Mouse (Mus musculus): ENCODE results near the gene Mttp. TPM values are rescaled to one million over a fixed set of nuclear protein-coding genes. Genes with fewer than 3 reads are reported as not detected.
"Not testable (repeated sequence)": the region's sequence is repeated elsewhere in the genome, so short reads cannot be mapped to it uniquely, and the experiment has no call there.

Mttp gene
- polyA plus RNA-seq, 1 experiment from 2014 or later, result 10.0 TPM

DNA sequence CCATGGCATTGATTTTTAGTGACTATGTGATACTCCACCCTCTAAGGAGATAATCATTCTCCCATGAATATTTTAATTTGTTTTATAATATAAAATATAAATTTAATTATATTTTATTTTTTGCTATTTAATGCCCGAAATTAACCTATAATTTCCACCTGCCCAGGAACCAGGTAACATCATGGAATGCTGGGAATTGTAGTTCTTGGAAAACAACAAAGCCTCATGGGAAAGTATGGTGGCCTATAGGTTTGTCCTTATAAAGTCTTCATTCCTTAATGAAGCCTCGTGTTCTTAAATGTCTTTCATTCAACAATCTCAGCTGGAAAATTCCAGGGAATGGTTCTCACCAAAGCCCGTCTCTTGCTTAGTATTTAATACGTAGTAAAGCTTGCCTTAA, 10.3 kb upstream of the Mttp start:
- Histone ChIP-seq H3K27me3 (no peaks in the 10 kb centered on the region), H3K27ac (no peak overlapping the region), H3K9ac (no peak overlapping the region), H3K4me1 (replicated peaks) (no peaks in the 10 kb centered on the region), H3K4me3 (no peak overlapping the region), H3K9me3 (no peaks in the 10 kb centered on the region), H3K36me3 (peaks cover 11% of the 10 kb centered on the region), H3K4me2 (no peak overlapping the region)
- whole genome bisulfite sequencing, result 91% methylated on average over 4 of the region's 4 CpGs
- no peak for ATAC-seq (ENCODE audit: low FRiP score)

DNA sequence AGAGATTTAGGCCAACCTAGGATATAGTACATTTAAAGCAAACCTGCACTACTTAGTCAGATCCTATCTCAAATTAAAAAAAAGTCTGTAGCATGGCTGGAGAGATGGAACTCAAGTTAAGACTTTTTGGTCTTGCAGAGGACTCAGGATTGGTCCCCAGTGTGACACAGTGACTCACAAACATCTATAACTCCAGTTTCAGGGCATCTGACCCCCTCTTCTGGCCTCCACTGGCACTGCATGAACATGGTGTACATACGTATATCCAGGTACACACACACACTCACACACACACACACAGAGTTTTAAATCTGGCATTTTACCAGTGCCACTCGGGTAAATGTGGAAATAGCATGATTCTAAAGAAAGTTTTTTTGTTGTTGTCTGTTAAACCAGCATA, 4.0 kb upstream of the Mttp start:
- H3K9me3 ChIP-seq, result no peaks in the 10 kb centered on the region
- 97% methylated on average over 2 of the region's 2 CpGs for WGBS
- H3K4me3 ChIP-seq, result no peak overlapping the region
- H3K27me3 ChIP-seq, result no peaks in the 10 kb centered on the region
- peaks cover 22% of the 10 kb centered on the region for H3K36me3 ChIP-seq
- no peak overlapping the region for H3K4me2 ChIP-seq
- H3K4me1 ChIP-seq (replicated peaks), result no peaks in the 10 kb centered on the region
- ATAC-seq (ENCODE audit: low FRiP score), result no peak
- no peak overlapping the region for H3K9ac ChIP-seq
- no peak overlapping the region for H3K27ac ChIP-seq

- no peak for ATAC-seq (ENCODE audit: low FRiP score)
Observed at GRCm38 (mm10) chr3:138144060-138144641, 617 bp downstream of the Mttp start.

GRCm38 (mm10) chr3:138143315-138144059, 1.3 kb downstream of the Mttp start, which contains the start of gene Trmt10a:
TSS of gene Trmt10a (plus strand) at chr3:138143448.
- Histone ChIP-seq H3K9ac (peak within 1 kb of the TSS; percentile 81), H3K27me3 (no peaks in the 10 kb centered on the region), H3K36me3 (no peaks in the 10 kb centered on the region), H3K4me1 (replicated peaks) (peaks cover 4% of the 10 kb centered on the region), H3K4me3 (peak within 1 kb of the TSS; percentile 61), H3K9me3 (no peaks in the 10 kb centered on the region), H3K27ac (peak within 1 kb of the TSS; percentile 97), H3K4me2 (peak within 1 kb of the TSS; percentile 76)
- under 1% methylated on average over 70 of the region's 70 CpGs for WGBS
- ATAC-seq (ENCODE audit: low FRiP score), result peak; percentile 99

More at GRCm38 (mm10) chr3:138144060-138144641, 617 bp downstream of the Mttp start:
- peak overlapping the region; percentile 81 for H3K9ac ChIP-seq
- whole genome bisulfite sequencing, result under 1% methylated on average over 18 of the region's 18 CpGs
- H3K9me3 ChIP-seq, result no peaks in the 10 kb centered on the region
- peak overlapping the region; percentile 97 for H3K27ac ChIP-seq
- H3K4me2 ChIP-seq, result peak overlapping the region; percentile 76
- peak overlapping the region; percentile 61 for H3K4me3 ChIP-seq
- H3K36me3 ChIP-seq, result peaks cover 3% of the 10 kb centered on the region; the same call in 1 of the 2 replicates
- H3K27me3 ChIP-seq, result no peaks in the 10 kb centered on the region
- peaks cover 4% of the 10 kb centered on the region for H3K4me1 ChIP-seq (replicated peaks)

- peak overlapping the region; percentile 70 for H3K9ac ChIP-seq
- H3K4me1 ChIP-seq (replicated peaks), result peaks cover 4% of the 10 kb centered on the region
- 8% methylated on average over 12 of the region's 12 CpGs for WGBS
- peak overlapping the region; percentile 76 for H3K4me2 ChIP-seq
- H3K27ac ChIP-seq, result peak overlapping the region; percentile 97
- H3K4me3 ChIP-seq, result peak overlapping the region; percentile 61
- ATAC-seq (ENCODE audit: low FRiP score), result no peak
- H3K27me3 ChIP-seq, result no peaks in the 10 kb centered on the region
- H3K9me3 ChIP-seq, result no peaks in the 10 kb centered on the region
- H3K36me3 ChIP-seq, result no peaks in the 10 kb centered on the region
Observed at GRCm38 (mm10) chr3:138142733-138143314, 1.9 kb downstream of the Mttp start.

DNA sequence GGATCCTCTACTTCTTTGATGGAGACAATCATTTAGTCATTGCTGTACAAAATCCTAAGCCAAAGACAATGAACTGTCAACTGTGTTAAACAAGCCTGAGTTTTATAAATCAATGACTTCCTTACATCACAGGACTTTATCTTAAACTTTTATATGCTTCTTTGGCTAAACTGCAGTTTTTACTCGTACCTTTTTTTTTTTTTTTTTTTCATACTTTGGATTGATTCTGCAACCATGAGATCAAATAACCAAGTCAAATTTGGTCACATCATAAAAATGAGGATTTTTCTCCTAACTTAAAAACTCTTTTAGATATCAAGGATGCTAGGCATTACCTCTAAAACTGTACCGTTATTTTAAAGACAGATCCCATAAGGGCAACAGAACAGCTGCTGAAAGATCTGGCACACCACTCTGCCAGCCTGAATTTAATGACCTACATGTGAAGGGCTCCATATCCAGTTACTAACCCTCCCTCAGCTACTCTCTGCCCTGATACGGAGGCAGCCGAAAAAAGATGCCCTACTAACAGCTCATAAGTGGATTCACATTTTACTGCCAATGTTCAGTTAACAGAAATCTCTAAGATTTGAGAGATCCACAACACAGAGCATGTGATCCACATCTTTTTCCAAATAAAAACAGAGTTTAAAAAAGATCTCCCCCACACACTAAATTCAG, 2.6 kb downstream of the Mttp start:
- peaks cover 4% of the 10 kb centered on the region for H3K4me1 ChIP-seq (replicated peaks)
- no peaks in the 10 kb centered on the region for H3K27me3 ChIP-seq
- H3K9me3 ChIP-seq, result no peaks in the 10 kb centered on the region
- 66% methylated on average over 4 of the region's 4 CpGs for WGBS
- no peaks in the 10 kb centered on the region for H3K36me3 ChIP-seq
- no peak for ATAC-seq (ENCODE audit: low FRiP score)
- H3K4me3 ChIP-seq, result peak overlapping the region; percentile 61
- H3K9ac ChIP-seq, result peak overlapping the region; percentile 63
- H3K27ac ChIP-seq, result no peak overlapping the region
- peak overlapping the region; percentile 45 for H3K4me2 ChIP-seq

DNA sequence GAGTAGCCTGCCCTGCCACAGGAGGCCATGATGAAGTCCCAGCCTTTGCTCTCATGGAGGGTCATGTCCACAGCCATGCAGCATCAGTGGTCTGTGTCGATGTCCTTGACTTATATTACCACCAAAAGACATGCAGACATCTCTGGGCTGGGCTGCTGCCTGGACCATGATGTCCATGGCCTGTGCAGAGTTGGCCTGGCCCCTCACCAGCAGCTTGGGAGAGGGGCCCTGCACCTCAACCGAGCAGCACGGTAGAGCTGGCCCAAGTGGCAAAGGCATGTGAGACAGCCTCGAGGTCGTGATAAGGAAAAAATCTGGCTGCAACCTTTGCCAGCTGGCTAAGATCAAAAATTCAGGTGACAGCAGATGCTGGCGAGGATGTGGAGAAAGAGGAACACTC, 5.1 kb downstream of the Mttp start:
- no peak overlapping the region for H3K9ac ChIP-seq
- H3K36me3 ChIP-seq, result no peaks in the 10 kb centered on the region
- no peak overlapping the region for H3K4me2 ChIP-seq
- 96% methylated on average over 6 of the region's 6 CpGs for WGBS
- H3K4me3 ChIP-seq, result no peak overlapping the region
- no peak for ATAC-seq (ENCODE audit: low FRiP score)
- H3K9me3 ChIP-seq, result no peaks in the 10 kb centered on the region
- H3K4me1 ChIP-seq (replicated peaks), result peaks cover 4% of the 10 kb centered on the region
- H3K27me3 ChIP-seq, result no peaks in the 10 kb centered on the region
- no peak overlapping the region for H3K27ac ChIP-seq

DNA sequence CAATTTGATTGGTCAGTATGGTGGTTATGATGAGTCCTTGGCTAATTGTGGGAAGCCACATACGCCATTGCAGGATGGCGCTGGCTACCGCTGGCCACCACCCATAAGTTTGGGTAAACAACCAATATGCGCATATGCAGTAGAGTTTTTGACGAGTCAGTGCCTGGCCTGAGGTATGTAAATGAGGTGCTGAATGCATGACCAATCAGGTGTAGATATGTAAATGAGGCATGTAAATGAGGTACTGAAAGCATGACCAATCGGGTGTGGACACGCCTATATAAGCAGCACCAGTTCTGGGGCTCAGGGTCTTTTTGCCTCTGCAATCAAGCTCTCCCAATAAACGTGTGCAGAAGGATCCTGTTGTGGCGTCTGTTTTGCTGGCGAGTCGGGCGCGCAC, 6.6 kb downstream of the Mttp start:
- H3K9ac ChIP-seq; H3K4me2 ChIP-seq; H3K4me1 ChIP-seq (replicated peaks); H3K4me3 ChIP-seq; H3K27me3 ChIP-seq; ATAC-seq (ENCODE audit: low FRiP score); H3K9me3 ChIP-seq; H3K27ac ChIP-seq; H3K36me3 ChIP-seq: not testable (repeated sequence)
- 84% methylated on average over 13 of the region's 13 CpGs for WGBS

DNA sequence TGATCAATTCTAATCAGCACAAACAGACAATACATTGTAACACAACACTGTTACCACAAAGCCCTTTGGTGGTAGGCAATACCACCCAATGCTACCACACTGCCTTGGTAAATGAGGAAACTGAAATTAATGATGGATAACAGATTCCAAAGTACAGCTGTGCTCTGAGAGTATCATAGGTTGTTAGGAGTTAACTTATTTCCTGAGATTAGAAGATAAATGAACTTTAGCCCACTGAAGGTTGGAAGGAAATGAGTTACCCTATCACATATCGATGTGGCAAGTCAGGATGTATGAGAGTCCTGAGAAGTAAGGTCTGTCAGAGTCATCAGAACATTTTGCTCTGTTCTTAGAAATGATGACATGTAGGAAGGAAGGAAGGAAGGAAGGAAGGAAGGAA, 10.2 kb downstream of the Mttp start:
- H3K9ac ChIP-seq, result no peak overlapping the region
- WGBS, result 93% methylated on average over 1 of the region's 1 CpGs
- H3K27me3 ChIP-seq, result no peaks in the 10 kb centered on the region
- no peak overlapping the region for H3K4me3 ChIP-seq
- no peak for ATAC-seq (ENCODE audit: low FRiP score)
- no peak overlapping the region for H3K27ac ChIP-seq
- H3K4me1 ChIP-seq (replicated peaks), result 0 out of 2 replicates have a peak, but pooled peaks cover 4% of the 10 kb centered on the region
- no peak overlapping the region for H3K4me2 ChIP-seq
- no peaks in the 10 kb centered on the region for H3K9me3 ChIP-seq
- H3K36me3 ChIP-seq, result no peaks in the 10 kb centered on the region

DNA sequence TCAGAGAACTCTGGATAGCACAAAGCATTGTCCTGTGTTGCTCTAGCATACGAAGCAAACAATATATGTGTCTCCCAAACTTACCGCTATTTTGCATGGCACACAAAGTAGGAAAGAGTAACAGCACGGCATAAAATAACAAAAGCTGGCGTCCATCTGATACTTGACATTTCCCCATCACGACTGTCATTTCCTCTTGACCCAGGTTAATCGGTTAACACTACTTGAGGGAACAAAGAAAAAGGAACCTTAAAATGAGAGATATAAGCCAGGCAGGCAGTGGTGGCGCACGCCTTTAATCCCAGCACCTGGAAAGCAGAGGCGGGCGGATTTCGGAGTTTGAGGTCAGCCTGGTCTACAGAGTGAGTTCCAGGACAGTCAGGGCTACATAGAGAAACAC, 10.9 kb downstream of the Mttp start:
- H3K4me1 ChIP-seq (replicated peaks), result 0 out of 2 replicates have a peak, but pooled peaks cover 4% of the 10 kb centered on the region
- H3K27me3 ChIP-seq, result no peaks in the 10 kb centered on the region

GRCm38 (mm10) chr3:138133463-138133862, 11.3 kb downstream of the Mttp start:
- ATAC-seq (ENCODE audit: low FRiP score), result no peak
- no peaks in the 10 kb centered on the region for H3K27me3 ChIP-seq
- 87% methylated on average over 8 of the region's 8 CpGs for WGBS
- H3K27ac ChIP-seq, result no peak overlapping the region
- H3K9me3 ChIP-seq, result no peaks in the 10 kb centered on the region
- H3K4me2 ChIP-seq, result no peak overlapping the region
- H3K4me1 ChIP-seq (replicated peaks), result 0 out of 2 replicates have a peak, but pooled peaks cover 4% of the 10 kb centered on the region
- H3K36me3 ChIP-seq, result no peaks in the 10 kb centered on the region
- H3K9ac ChIP-seq, result no peak overlapping the region
- H3K4me3 ChIP-seq, result no peak overlapping the region

More for the DNA sequence above, 10.9 kb downstream of the Mttp start:
- WGBS, result 89% methylated on average over 11 of the region's 11 CpGs
- no peaks in the 10 kb centered on the region for H3K9me3 ChIP-seq
- H3K4me2 ChIP-seq, result no peak overlapping the region
- no peak overlapping the region for H3K27ac ChIP-seq
- no peak for ATAC-seq (ENCODE audit: low FRiP score)
- no peak overlapping the region for H3K4me3 ChIP-seq
- no peak overlapping the region for H3K9ac ChIP-seq
- no peaks in the 10 kb centered on the region for H3K36me3 ChIP-seq

DNA sequence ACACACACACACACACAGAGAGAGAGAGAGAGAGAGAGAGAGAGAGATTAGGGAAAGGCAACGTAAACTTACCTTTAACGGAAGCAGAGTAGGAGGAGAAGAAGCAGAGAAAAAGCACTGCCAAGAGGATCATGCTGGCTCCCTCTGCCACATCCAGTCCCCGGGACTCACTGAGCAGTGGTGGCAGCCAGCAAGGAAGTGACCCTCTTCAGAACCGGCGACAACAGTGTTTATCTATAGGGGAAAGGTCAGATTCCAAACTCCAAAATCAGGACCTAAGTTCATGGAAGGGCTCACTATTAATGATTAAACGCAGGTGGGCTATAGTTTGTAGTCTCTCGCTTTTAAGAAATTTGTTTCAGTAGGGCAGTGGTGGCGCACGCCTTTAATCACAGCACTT, 13.6 kb downstream of the Mttp start:
- Histone ChIP-seq H3K36me3 (no peaks in the 10 kb centered on the region), H3K9ac (no peak overlapping the region; the same call in 1 of the 2 replicates), H3K4me3 (no peak overlapping the region), H3K27me3 (no peaks in the 10 kb centered on the region), H3K9me3 (no peaks in the 10 kb centered on the region), H3K4me2 (no peak overlapping the region), H3K4me1 (replicated peaks) (0 out of 2 replicates have a peak, but pooled peaks cover 4% of the 10 kb centered on the region), H3K27ac (no peak overlapping the region)
- 63% methylated on average over 9 of the region's 9 CpGs for WGBS
- no peak for ATAC-seq (ENCODE audit: low FRiP score)
